Mouse (Mus musculus): ENCODE measurements around the gene Nrn1. TPM values are rescaled to one million over a fixed set of nuclear protein-coding genes. Genes with fewer than 3 reads are reported as not detected.

The Nrn1 gene
- polyA plus RNA-seq (2015; fragmentation: Nextera tagmentation; extraction: Ambion mirVana): 0.27 and 0.60 TPM in 2 replicates

DNA sequence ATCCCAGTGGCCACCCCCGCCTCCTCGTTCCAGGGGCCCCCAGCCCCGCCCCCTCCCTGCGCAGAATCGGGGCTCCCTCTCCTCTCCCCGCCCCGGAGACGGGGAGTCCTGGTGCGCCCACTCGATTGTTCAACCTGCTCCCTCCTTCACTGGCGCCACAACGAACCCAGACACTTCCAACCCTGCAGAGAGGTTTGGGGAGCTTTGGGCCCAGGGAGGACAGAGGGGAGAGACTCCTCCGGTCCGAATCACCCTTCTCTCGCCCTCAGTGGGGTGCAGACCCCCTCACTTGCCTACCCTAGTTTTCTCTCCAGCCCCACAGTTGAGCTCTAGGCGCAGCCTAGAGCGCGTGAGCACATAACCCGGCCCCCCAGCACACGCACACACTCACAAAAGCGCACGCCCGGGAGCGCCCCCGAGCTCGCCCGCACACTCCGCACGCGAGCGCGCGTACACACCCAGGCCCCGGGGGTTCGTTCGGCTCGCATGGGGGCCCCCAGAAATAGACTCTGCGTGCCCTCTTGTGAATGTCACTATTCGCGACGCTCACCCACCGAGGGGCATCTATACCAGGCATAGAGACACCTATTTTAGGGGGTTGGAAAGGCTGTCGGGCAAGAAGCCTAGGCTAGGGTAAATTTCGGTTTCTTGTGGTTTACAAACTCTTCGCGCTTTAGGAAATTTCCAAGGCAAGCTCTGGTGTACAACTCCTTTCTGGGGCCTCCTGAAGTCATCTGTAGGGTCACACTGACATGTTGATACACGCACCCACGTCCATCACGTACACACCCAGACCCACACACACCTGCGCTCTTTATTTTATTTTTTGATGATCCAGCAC, at the start of gene Nrn1:
Gene Nrn1 (minus strand): TSS at position 401 of the 841 bp plus-strand sequence.
- under 1% methylated on average over 50 of the region's 50 CpGs for WGBS
- peak within 1 kb of the TSS; percentile 49 for H3K4me3 ChIP-seq
- H3K36me3 ChIP-seq: no peaks in the 10 kb centered on the region
- ATAC-seq (ENCODE audit: borderline replicate concordance, extremely low read depth, low FRiP score, low TSS enrichment): no peak
- H3K4me1 ChIP-seq: peaks cover 33% of the 10 kb centered on the region
- no peaks in the 10 kb centered on the region for H3K9me3 ChIP-seq
- no peak within 1 kb of the TSS for H3K9ac ChIP-seq
- peaks cover 79% of the 10 kb centered on the region for H3K27me3 ChIP-seq
- H3K27ac ChIP-seq: no peak within 1 kb of the TSS
- peak within 1 kb of the TSS; percentile 91 for H3K4me2 ChIP-seq

DNA sequence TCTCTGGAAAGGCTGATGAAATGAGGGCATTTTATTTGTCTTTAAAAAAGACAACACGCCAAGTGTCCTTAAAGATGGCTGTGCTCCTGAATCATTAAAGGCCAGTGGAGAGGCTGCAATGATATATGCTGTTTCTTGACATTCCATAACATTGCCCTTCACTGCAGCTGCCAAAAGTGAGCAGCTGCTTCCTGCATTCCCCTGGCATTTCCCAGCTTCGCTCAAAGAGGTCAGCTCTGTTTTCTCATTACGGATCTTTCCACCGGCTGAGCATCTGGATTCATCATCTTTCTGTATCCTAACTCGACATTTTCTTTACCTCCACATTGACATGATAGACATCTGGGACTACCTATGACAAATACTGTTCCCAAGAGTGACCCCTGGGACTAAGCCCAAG, 44.7 kb upstream of the Nrn1 start:
- no peak overlapping the region for H3K4me3 ChIP-seq
- H3K27me3 ChIP-seq: no peaks in the 10 kb centered on the region
- ATAC-seq (ENCODE audit: borderline replicate concordance, extremely low read depth, low FRiP score, low TSS enrichment): no peak
- no peak overlapping the region for H3K27ac ChIP-seq
- H3K4me2 ChIP-seq: no peak overlapping the region
- H3K4me1 ChIP-seq: no peaks in the 10 kb centered on the region
- H3K9ac ChIP-seq: no peak overlapping the region
- 50% methylated on average over 5 of the region's 5 CpGs for WGBS
- no peaks in the 10 kb centered on the region for H3K36me3 ChIP-seq
- no peaks in the 10 kb centered on the region for H3K9me3 ChIP-seq

DNA sequence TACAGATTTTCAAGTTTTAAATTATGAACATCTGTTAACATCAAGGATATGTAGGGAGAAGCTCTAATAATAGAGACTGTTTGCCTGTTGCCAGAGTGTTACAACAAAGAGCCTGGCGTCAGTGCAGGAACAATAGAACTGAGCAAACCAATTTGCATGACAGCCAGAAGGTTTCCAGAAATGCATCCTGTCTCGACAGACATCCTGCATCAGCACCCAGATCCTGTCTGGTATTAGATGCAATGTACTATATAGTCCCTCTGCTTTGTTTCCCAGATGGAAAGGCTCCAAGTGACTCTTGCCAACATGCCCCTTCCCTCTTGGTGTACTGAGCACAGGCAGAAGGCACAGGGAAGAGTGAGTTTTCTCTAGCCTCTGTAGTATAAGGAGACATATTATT, 31.9 kb upstream of the Nrn1 start:
- no peak overlapping the region for H3K4me3 ChIP-seq
- H3K4me2 ChIP-seq: no peak overlapping the region
- H3K27me3 ChIP-seq: no peaks in the 10 kb centered on the region
- no peaks in the 10 kb centered on the region for H3K4me1 ChIP-seq
- H3K36me3 ChIP-seq: no peaks in the 10 kb centered on the region
- H3K9me3 ChIP-seq: no peaks in the 10 kb centered on the region
- WGBS: 47% methylated on average over 2 of the region's 2 CpGs
- no peak overlapping the region for H3K9ac ChIP-seq
- ATAC-seq (ENCODE audit: borderline replicate concordance, extremely low read depth, low FRiP score, low TSS enrichment): no peak
- H3K27ac ChIP-seq: no peak overlapping the region

DNA sequence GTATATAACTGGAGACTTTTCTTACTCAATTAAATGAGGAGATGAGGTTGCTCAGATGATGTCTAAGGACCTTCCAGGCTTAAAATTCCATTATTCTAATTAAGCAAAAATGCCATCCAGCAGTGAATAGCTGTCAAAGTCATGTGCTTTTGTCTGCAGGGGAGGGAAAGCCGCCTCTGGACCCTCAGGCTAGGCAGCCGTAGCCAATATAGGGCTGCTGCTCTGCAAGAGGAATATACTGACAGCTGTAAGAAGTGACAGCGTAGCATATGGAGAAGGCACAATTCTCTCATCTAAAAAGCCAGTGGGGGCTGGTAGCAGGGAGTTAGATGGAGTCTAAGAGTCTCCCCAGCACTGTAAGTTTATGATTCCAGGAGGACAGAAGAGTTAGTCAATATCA, 16.9 kb upstream of the Nrn1 start:
- no peaks in the 10 kb centered on the region for H3K9me3 ChIP-seq
- H3K27ac ChIP-seq: no peak overlapping the region
- peaks cover 7% of the 10 kb centered on the region; the same call in 1 of the 2 replicates for H3K4me1 ChIP-seq
- no peaks in the 10 kb centered on the region for H3K36me3 ChIP-seq
- no peak overlapping the region for H3K4me3 ChIP-seq
- WGBS: 76% methylated on average over 3 of the region's 3 CpGs
- no peak overlapping the region for H3K4me2 ChIP-seq
- no peaks in the 10 kb centered on the region for H3K27me3 ChIP-seq
- ATAC-seq (ENCODE audit: borderline replicate concordance, extremely low read depth, low FRiP score, low TSS enrichment): no peak
- H3K9ac ChIP-seq: no peak overlapping the region

DNA sequence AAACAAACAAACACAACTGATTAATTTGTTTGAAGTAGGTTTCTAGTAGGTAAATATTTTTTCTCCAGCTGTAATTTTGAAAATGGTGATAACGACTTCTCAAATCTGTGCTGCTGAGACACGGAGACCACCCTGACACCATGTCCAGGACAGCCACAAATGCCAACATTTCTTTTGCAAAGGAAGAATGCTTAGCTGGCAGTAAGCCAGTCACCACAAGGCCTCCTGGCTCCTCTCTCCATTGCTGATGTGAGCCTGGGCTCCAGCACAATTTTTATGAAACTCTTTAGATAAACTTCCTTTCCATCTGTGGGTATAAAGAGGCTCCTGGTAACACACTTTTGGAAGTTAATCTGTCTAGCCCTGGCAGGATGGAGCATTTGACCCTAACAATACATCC, 15.1 kb upstream of the Nrn1 start:
- H3K9ac ChIP-seq: no peak overlapping the region
- H3K4me1 ChIP-seq: peaks cover 7% of the 10 kb centered on the region; the same call in 1 of the 2 replicates
- no peaks in the 10 kb centered on the region for H3K9me3 ChIP-seq
- 17% methylated on average over 2 of the region's 2 CpGs for WGBS
- no peak overlapping the region for H3K4me2 ChIP-seq
- no peak for ATAC-seq (ENCODE audit: borderline replicate concordance, extremely low read depth, low FRiP score, low TSS enrichment)
- no peak overlapping the region for H3K27ac ChIP-seq
- H3K27me3 ChIP-seq: no peaks in the 10 kb centered on the region
- no peak overlapping the region for H3K4me3 ChIP-seq
- H3K36me3 ChIP-seq: no peaks in the 10 kb centered on the region

DNA sequence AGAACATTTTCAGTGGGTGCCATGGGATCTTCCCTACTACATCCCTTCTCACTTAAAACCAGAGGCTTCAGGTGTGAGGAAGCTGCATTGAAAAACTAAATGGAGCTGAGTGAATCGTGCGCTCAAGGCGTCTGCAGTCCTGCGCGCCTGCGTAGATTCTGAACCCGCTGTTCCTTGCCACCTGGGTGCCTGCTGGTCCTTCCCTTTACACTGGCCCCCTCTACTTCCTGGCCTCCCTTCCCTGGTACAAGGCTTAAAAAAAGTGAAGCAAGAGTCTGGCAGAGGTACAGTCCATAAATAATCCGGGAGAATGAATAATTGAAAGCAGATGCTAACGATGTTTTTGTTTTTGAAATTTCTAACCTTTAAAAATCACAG, 1.7 kb upstream of the Nrn1 start:
- H3K9ac ChIP-seq: peak overlapping the region; percentile 31
- peaks cover 64% of the 10 kb centered on the region for H3K27me3 ChIP-seq
- peak overlapping the region; percentile 91 for H3K4me2 ChIP-seq
- no peak overlapping the region for H3K27ac ChIP-seq
- WGBS: 11% methylated on average over 9 of the region's 9 CpGs
- H3K4me3 ChIP-seq: peak overlapping the region; percentile 49
- H3K9me3 ChIP-seq: no peaks in the 10 kb centered on the region
- peaks cover 29% of the 10 kb centered on the region for H3K4me1 ChIP-seq
- no peaks in the 10 kb centered on the region for H3K36me3 ChIP-seq
- peak; percentile 53; the same call in 1 of the 2 replicates for ATAC-seq (ENCODE audit: borderline replicate concordance, extremely low read depth, low FRiP score, low TSS enrichment)

DNA sequence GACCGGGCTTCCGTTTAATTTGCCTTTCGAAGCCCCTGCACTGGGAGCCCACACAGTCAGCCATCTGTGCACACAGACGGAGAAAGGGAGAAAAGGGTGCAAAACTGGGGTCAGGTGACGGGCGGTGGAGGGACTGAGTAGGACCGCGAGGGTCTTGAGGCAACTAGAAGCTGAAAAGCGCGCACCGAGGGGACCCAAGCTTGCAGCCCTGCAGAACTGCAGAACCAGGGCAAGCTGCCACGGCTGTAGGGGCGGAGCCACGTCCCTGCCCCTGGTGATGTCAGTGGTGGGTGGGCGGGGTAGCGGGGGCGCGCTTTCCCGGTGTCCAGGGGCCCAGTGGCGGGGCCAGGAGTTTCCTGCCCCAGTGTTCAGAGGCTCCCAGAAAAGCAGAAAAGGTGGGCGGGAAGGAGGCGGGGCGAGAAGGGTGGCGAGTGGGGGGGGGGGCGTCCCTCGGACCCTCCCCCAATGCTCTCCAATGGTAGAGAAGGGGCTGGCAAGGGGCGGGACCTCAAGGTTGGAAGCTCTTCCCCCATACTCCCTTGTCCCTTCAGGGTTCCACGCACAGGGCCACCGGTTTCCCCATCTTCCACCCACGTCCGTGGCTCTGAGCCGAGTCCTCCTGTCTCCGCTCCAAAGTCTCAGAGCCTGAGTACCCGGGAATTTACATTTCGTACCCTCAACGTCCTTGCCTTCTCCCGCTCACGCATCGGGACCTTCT, 1.1 kb upstream of the Nrn1 start:
- peak; percentile 91 for ATAC-seq (ENCODE audit: borderline replicate concordance, extremely low read depth, low FRiP score, low TSS enrichment)

DNA sequence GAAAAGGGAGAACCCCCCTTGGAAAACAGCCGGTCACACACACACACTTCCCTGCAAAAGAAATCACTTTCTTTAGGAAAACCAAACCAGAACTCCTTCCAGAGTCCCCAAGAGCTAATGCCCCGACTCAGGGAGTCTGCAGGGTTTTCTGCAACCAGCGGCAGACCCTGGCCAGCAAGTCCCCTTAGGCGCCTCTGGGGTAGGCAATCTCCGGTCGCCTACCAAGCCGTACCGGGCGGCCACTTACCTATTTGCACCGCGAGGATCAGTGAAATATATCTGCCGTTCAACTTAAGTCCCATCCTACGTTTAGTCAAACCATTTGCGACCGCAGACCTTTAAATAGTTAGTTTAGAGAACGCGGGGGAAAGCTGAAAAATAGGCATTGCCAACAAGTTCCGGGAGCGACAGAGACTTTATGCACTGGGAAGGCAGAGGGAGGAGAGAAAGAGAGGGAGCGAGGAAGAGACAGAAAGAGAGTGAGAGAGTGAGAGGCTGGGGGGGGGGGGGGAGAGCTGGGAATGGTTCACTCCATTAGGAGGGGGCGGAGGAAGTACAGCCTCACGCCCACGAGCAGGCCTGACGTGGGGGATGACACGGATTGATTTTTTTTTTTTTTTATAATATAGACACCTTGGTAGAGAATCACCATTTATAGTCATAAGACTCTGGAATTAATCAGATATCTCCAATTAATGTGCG, 791 bp downstream of the Nrn1 start:
- Histone ChIP-seq H3K9me3 (no peaks in the 10 kb centered on the region), H3K4me2 (peak overlapping the region; percentile 91; the same call in 1 of the 2 replicates), H3K4me1 (peaks cover 33% of the 10 kb centered on the region), H3K36me3 (no peaks in the 10 kb centered on the region), H3K27ac (no peak overlapping the region), H3K9ac (no peak overlapping the region), H3K27me3 (peaks cover 87% of the 10 kb centered on the region), H3K4me3 (peak overlapping the region; percentile 49)
- no peak for ATAC-seq (ENCODE audit: borderline replicate concordance, extremely low read depth, low FRiP score, low TSS enrichment)
- WGBS: under 1% methylated on average over 26 of the region's 26 CpGs

More for the DNA sequence above, 1.1 kb upstream of the Nrn1 start:
- Histone ChIP-seq H3K27me3 (peaks cover 69% of the 10 kb centered on the region), H3K27ac (no peak overlapping the region), H3K4me3 (peak overlapping the region; percentile 49), H3K4me1 (peaks cover 33% of the 10 kb centered on the region), H3K36me3 (no peaks in the 10 kb centered on the region), H3K9me3 (no peaks in the 10 kb centered on the region), H3K9ac (peak overlapping the region; percentile 31), H3K4me2 (peak overlapping the region; percentile 91)
- WGBS: under 1% methylated on average over 33 of the region's 39 CpGs

DNA sequence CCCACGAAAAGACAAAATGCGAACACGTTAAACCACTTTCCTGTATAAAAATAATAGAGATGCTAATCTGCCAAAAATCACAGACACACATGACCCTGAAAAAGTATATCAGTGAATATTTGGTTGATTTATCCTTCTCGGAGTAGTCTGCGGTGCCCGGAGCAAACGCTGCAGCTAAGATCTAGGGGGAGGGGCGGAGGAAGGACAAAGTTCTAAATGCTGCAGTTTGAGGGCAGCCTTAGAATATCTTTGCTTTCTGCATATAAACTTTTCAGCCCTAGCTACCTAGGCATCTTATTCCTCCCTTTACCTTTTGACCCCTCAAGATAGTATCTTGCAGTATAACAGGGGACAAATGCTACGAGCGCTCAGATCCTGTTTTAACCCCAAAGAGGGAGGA, 1.4 kb downstream of the Nrn1 start:
- Histone ChIP-seq H3K27ac (no peak overlapping the region), H3K36me3 (no peaks in the 10 kb centered on the region), H3K4me2 (no peak overlapping the region), H3K4me3 (no peak overlapping the region), H3K9me3 (no peaks in the 10 kb centered on the region), H3K27me3 (peaks cover 93% of the 10 kb centered on the region), H3K4me1 (peaks cover 33% of the 10 kb centered on the region), H3K9ac (no peak overlapping the region)
- ATAC-seq (ENCODE audit: borderline replicate concordance, extremely low read depth, low FRiP score, low TSS enrichment): no peak
- under 1% methylated on average over 10 of the region's 10 CpGs for WGBS

DNA sequence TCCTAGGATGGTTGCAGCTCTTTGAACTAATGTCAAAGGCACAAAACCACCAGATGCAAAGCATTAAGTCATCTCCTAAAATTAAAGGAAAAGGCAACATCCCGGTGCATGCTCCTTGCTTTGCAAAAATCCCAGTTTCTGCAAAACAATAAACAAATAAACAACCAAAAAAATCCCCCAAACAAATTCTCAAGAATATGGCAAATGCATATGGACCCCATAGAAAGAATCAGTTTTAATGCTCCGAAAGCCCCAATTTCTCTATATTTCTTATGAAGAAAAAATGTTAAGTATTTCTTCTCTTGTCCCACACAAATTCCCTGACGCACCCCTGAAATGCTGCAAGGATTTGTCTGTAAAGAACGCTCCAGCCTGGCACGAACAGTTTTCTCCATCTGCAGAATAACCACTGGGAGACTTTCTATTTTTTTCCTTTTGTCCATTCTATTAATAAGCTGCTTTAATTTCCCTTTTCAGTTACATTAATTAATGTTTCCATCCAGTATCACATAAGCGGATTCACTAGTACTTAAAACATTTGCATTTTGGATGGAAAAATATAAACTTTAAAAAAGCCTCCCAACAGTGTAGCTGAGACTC, 1.9 kb downstream of the Nrn1 start:
- WGBS: 9% methylated on average over 6 of the region's 6 CpGs
- H3K4me2 ChIP-seq: no peak overlapping the region
- H3K9ac ChIP-seq: no peak overlapping the region
- H3K4me3 ChIP-seq: no peak overlapping the region
- ATAC-seq (ENCODE audit: borderline replicate concordance, extremely low read depth, low FRiP score, low TSS enrichment): no peak
- peaks cover 97% of the 10 kb centered on the region for H3K27me3 ChIP-seq
- H3K36me3 ChIP-seq: no peaks in the 10 kb centered on the region
- peaks cover 33% of the 10 kb centered on the region for H3K4me1 ChIP-seq
- no peaks in the 10 kb centered on the region for H3K9me3 ChIP-seq
- no peak overlapping the region for H3K27ac ChIP-seq

DNA sequence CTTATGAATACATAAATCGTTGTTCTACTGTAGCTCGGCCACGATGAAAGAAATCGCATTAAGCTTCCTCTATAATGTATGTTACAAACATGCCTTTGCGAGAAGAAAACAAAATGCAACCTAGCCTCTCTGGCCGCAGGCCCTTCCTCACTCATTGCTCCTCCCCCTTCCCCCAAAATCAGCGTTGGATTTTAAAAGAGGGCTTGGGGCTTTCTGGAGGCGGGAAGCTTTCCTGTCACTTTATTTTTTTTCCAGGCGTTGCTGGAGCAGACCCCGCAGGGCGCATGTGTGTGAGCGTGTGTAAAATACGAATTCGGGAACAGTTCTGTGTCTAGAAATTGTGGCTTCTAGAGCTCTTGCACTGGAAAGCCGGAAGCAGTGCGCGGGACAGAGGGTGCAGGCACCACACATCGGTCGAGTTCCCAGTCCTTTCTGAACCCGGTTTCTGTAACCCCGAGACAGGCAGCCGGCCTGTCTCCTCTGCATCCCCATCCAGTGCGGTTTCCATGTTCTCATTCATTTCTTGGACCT, 2.9 kb downstream of the Nrn1 start:
- Histone ChIP-seq H3K9me3 (no peaks in the 10 kb centered on the region), H3K4me2 (peak overlapping the region; percentile 53), H3K27ac (no peak overlapping the region), H3K27me3 (peaks cover 96% of the 10 kb centered on the region), H3K36me3 (no peaks in the 10 kb centered on the region), H3K4me3 (peak overlapping the region; percentile 29), H3K9ac (no peak overlapping the region), H3K4me1 (peaks cover 39% of the 10 kb centered on the region)
- under 1% methylated on average over 23 of the region's 23 CpGs for WGBS
- no peak for ATAC-seq (ENCODE audit: borderline replicate concordance, extremely low read depth, low FRiP score, low TSS enrichment)

Measured in lung, embryonic 15.5 days (tissue).